Mouse (Mus musculus) ES-Bruce4 (cell line): ENCODE results near the gene Nfatc4. TPM values are rescaled to one million over a fixed set of nuclear protein-coding genes. Genes with fewer than 3 reads are reported as not detected.

Experiments used
- H3K27ac ChIP-seq: 2 replicates; pipeline ENCODE4 v1.5.1; 2012; ENCODE audit warnings: low read length, inconsistent platforms; ENCODE audit not compliant: insufficient read depth
- H3K27me3 ChIP-seq: 2 replicates; pipeline ENCODE4 v1.6.1; 2012; ENCODE audit warnings: mild to moderate bottlenecking, low read length, inconsistent platforms; ENCODE audit not compliant: control insufficient read depth, poor library complexity, insufficient read depth, severe bottlenecking
- H3K36me3 ChIP-seq: 2 replicates; pipeline ENCODE4 v1.6.1; 2012; ENCODE audit warnings: inconsistent platforms, mild to moderate bottlenecking, low read length, moderate library complexity; ENCODE audit not compliant: control insufficient read depth, poor library complexity, insufficient read depth, severe bottlenecking
- H3K4me1 ChIP-seq: one replicate; pipeline ENCODE4 v1.8.1; 2011; ENCODE audit warnings: low read length; ENCODE audit not compliant: control insufficient read depth, insufficient read depth
- H3K4me3 ChIP-seq: 2 replicates; pipeline ENCODE4 v1.5.1; 2011; ENCODE audit warnings: low read depth, mild to moderate bottlenecking, low read length
- H3K9ac ChIP-seq: 2 replicates; pipeline ENCODE4 v1.6.1; 2012; ENCODE audit warnings: low read depth, mild to moderate bottlenecking, inconsistent platforms; ENCODE audit not compliant: poor library complexity, severe bottlenecking
- H3K9me3 ChIP-seq: replicated peaks from 2 replicates; pipeline ENCODE4 v1.6.1; 2012; ENCODE audit warnings: mild to moderate bottlenecking, low read length, inconsistent platforms; ENCODE audit not compliant: control insufficient read depth, poor library complexity, insufficient read depth, severe bottlenecking
- CTCF ChIP-seq: IDR thresholded peaks from one replicate; pipeline ENCODE4 v1.8.1; 2011; ENCODE audit warnings: low read depth, low read length
- EP300 ChIP-seq: IDR thresholded peaks from 2 replicates; pipeline ENCODE4 v1.6.1; 2011; ENCODE audit warnings: low read depth, low read length; ENCODE audit not compliant: insufficient read depth
- POLR2A ChIP-seq: IDR thresholded peaks from one replicate; pipeline ENCODE4 v1.8.1; 2011; ENCODE audit warnings: low read length; ENCODE audit not compliant: insufficient read depth
- polyA plus RNA-seq: library from polyadenylated mRNA; stranded (reverse); fragments of >200 nt; gene quantifications from 2 replicates; pipeline ENCODE4 v1.2.4, GENCODE M21; 2011; ENCODE audit warnings: low read depth; ENCODE audit not compliant: missing spikeins, insufficient read depth, insufficient read length

Nfatc4 gene
- polyA plus RNA-seq, 1 experiment, result 57.7 TPM

DNA sequence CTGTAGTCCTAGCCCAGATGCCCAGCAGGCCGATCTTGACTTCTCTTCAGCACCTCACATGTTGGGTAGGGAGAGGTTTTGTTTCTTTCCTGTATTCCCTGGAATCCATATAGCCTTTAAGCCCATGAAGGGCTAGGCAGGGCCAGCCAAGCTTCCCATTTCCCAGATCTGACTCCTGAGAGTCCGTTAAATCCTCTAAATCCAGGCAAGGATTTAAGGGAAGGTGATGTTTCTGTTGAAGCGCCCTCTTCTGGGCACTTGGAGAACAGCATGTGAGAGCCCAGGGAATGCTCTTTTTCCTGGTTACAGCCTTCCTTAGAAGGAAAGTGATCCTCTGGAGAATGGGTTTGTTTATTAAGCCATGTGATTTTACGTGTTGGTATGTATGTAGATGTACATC lies 44.0 kb downstream of the Nfatc4 start:
- no peak overlapping the region for H3K27ac ChIP-seq

DNA sequence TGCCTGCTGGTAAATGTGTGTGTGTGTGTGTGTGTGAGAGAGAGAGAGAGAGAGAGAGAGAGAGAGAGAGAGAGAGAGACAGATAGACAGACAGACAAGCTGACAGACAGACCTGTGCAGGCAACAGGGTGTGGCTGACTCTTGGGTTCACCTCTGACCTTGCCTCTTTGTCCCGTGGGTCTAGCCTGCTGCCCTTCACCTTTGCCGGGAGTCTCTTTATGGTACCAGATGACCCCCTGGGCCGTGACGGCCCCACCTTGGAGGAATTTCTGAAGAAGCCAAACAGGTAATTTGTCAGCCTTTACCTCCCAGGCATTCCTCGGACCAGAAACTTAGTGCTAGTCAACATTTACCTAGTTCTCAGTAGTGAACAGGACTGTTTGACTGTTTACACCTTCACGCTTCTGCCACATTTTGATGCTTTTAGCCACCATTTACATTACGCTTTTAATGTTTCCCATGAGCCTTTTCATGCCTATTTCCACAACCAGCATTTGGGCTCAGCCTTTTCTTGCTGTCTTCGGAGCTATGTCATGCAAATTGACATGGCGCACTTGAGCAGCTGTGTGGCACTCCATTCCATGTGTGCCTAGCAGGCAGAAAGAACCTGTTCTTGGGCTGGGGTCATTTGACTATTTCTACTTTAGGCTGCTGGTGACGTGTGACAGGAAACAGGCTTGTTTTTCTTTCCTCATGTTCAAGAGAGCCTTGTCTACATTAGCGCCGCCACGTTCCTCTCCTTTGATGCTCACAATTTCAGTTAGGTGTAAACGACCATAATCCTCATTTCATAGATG lies 45.5 kb downstream of the Nfatc4 start:
- H3K27ac ChIP-seq, result peak overlapping the region; percentile 49
- peaks cover 16% of the 10 kb centered on the region for H3K36me3 ChIP-seq

More for the DNA sequence above, 44.0 kb downstream of the Nfatc4 start:
- TF ChIP-seq CTCF (peak; percentile 9), EP300 (no peak)
- H3K27me3 ChIP-seq, result no peaks in the 10 kb centered on the region
- H3K36me3 ChIP-seq, result peaks cover 16% of the 10 kb centered on the region
- H3K4me1 ChIP-seq, result peaks cover 6% of the 10 kb centered on the region
- H3K4me3 ChIP-seq, result no peak overlapping the region
- no peaks in the 10 kb centered on the region for H3K9me3 ChIP-seq
- H3K9ac ChIP-seq, result no peak overlapping the region

DNA sequence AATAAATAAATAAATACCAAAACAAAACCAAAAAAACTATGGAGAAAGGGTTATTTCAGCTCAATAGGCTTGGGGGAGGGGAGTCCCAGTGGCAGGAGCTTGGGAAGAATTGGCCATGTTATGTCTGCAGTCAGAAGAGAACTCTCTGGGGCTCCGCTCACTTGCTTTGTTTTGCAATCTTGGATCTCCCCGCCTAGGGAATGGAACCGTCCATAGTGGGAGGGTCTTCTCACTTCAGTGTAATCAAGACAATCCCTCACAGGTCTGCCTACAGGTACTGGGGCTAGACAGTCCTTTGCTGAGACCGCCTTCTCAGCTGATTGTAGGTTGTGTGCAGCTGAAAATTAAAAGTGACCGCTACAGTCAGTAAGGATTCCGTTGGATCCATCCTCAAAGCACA lies 46.6 kb downstream of the Nfatc4 start:
- peaks cover 15% of the 10 kb centered on the region for H3K36me3 ChIP-seq

More for the DNA sequence above, 45.5 kb downstream of the Nfatc4 start:
- H3K4me1 ChIP-seq, result peaks cover 5% of the 10 kb centered on the region
- TF ChIP-seq EP300 (peak; percentile 74), CTCF (no peak), POLR2A (no peak)
- no peaks in the 10 kb centered on the region for H3K27me3 ChIP-seq
- no peak overlapping the region for H3K4me3 ChIP-seq
- H3K9me3 ChIP-seq, result no peaks in the 10 kb centered on the region
- no peak overlapping the region for H3K9ac ChIP-seq

DNA sequence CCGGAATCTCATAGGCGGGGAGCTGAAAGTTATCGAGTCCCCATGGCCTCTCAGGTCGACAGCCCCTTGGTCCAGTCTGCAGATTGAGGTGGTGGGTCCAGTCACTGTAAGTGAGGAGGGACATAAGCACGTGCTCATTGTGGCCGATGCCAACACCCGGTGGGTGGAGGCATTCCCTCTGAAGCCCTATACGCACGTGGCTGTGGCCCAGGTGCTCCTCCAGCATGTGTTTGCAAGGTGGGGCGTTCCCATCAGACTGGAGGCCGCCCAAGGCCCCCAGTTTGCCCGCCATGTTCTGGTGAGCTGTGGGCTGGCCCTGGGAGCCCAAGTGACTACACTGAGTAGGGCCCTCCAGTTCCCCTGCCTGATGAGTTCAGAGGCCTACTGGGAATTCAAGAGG lies 49.1 kb downstream of the Nfatc4 start:
- no peaks in the 10 kb centered on the region for H3K9me3 ChIP-seq
- H3K27me3 ChIP-seq, result no peaks in the 10 kb centered on the region
- H3K4me3 ChIP-seq, result no peak overlapping the region
- H3K27ac ChIP-seq, result no peak overlapping the region
- peaks cover 12% of the 10 kb centered on the region for H3K36me3 ChIP-seq
- H3K9ac ChIP-seq, result no peak overlapping the region
- TF ChIP-seq POLR2A (no peak), CTCF (no peak), EP300 (no peak)
- H3K4me1 ChIP-seq, result peaks cover 5% of the 10 kb centered on the region

More for the DNA sequence above, 46.6 kb downstream of the Nfatc4 start:
- Histone ChIP-seq H3K9ac (no peak overlapping the region), H3K9me3 (no peaks in the 10 kb centered on the region), H3K4me1 (peaks cover 5% of the 10 kb centered on the region), H3K4me3 (no peak overlapping the region), H3K27me3 (no peaks in the 10 kb centered on the region), H3K27ac (no peak overlapping the region)
- TF ChIP-seq CTCF (no peak), EP300 (no peak), POLR2A (no peak)

DNA sequence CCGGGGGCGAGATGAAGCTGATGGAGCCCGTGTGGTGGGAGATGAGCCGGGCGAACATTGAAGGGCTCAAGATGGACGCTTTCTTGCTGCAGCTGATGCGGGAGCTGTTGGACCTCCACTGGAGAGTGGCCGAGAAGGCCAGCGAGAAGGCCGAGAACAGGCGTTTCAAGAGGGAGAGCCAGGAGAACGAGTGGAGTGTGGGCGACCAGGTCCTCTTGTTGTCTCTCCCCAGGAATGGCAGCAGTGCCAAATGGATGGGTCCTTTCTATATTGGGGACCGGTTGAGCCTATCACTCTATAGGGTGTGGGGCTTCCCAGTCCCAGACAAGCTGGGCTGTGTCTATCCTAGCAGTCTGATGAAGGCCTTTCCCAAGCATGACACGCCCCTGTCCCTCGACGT lies 49.6 kb downstream of the Nfatc4 start:
- no peak overlapping the region for H3K4me3 ChIP-seq
- no peak overlapping the region for H3K27ac ChIP-seq
- H3K27me3 ChIP-seq, result no peaks in the 10 kb centered on the region
- H3K36me3 ChIP-seq, result peaks cover 12% of the 10 kb centered on the region
- no peak overlapping the region for H3K9ac ChIP-seq
- no peaks in the 10 kb centered on the region for H3K9me3 ChIP-seq
- H3K4me1 ChIP-seq, result peaks cover 5% of the 10 kb centered on the region
- TF ChIP-seq POLR2A (no peak), EP300 (no peak), CTCF (no peak)

DNA sequence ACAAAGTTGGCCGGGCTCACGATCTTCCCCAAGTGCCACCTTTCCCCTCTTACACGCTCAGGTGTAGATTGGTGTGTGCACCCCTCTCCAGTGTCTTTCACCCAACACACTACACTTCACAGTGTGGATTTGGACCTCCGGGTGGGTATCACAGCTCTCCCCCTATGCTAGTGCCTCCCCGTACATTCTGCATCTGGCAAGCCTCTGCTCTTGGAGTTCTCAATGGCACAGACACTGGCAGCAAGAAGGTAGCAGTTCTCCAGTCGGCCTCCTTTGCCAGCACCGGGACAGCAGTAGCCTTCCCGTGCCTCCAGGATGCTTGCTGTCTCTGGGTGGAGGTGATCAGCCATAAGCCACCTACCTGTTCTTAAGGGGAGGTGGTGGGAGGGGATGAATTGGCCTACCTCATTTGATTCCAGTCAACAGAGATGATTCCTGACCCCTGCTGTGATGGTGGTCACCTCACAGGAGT lies 50.3 kb downstream of the Nfatc4 start:
- Histone ChIP-seq H3K27me3 (no peaks in the 10 kb centered on the region), H3K4me3 (no peak overlapping the region), H3K36me3 (peaks cover 12% of the 10 kb centered on the region), H3K9ac (no peak overlapping the region), H3K4me1 (peaks cover 3% of the 10 kb centered on the region), H3K27ac (no peak overlapping the region), H3K9me3 (no peaks in the 10 kb centered on the region)
- TF ChIP-seq CTCF (no peak), POLR2A (no peak), EP300 (no peak)
